Mouse (Mus musculus) neural tube, embryonic 11.5 days (tissue): Measurements from ENCODE around the gene Patj. TPM values are rescaled to one million over a fixed set of nuclear protein-coding genes. Genes with fewer than 3 reads are reported as not detected.

Experiments
- ATAC-seq: fragments of 200-750 bp; cut with Nextera tagmentation; 2 replicates; pipeline ENCODE4 v1.8.0; 2017; ENCODE audit warnings: moderate number of reproducible peaks, mild to moderate bottlenecking, moderate TSS enrichment, moderate library complexity; ENCODE audit not compliant: insufficient read depth, low FRiP score, low TSS enrichment
- DNase-seq: peaks from one replicate; pipeline ENCODE4 v3.0.0-alpha.2; 2015; ENCODE audit warnings: low spot score
- H3K27ac ChIP-seq: fragments of 300-500 bp; sonication (generic); 2 replicates; pipeline ENCODE4 v1.5.1; 2014; ENCODE audit warnings: low read depth, mild to moderate bottlenecking, low read length
- H3K27me3 ChIP-seq: fragments of 300-500 bp; sonication (generic); 2 replicates; pipeline ENCODE4 v1.6.1; 2014; ENCODE audit warnings: mild to moderate bottlenecking, low read length, mixed read lengths; ENCODE audit not compliant: control insufficient read depth, insufficient read depth
- H3K36me3 ChIP-seq: fragments of 300-500 bp; sonication (generic); 2 replicates; pipeline ENCODE4 v1.6.1; 2014; ENCODE audit warnings: mild to moderate bottlenecking, low read length, moderate library complexity, mixed read lengths; ENCODE audit not compliant: control insufficient read depth, insufficient read depth
- H3K4me1 ChIP-seq: fragments of 300-500 bp; sonication (generic); 2 replicates; pipeline ENCODE4 v1.6.1; 2014; ENCODE audit warnings: low read length, mixed read lengths; ENCODE audit not compliant: control insufficient read depth, insufficient read depth
- H3K4me2 ChIP-seq: fragments of 300-500 bp; sonication (generic); 2 replicates; pipeline ENCODE4 v1.6.1; 2014; ENCODE audit warnings: low read depth, mild to moderate bottlenecking, moderate library complexity
- H3K4me3 ChIP-seq: fragments of 300-500 bp; sonication (generic); 2 replicates; pipeline ENCODE4 v1.5.1; 2014; ENCODE audit warnings: low read depth, low read length
- H3K9ac ChIP-seq: fragments of 300-500 bp; sonication (generic); 2 replicates; pipeline ENCODE4 v1.6.1; 2014; ENCODE audit warnings: mild to moderate bottlenecking, low read length
- H3K9me3 ChIP-seq: fragments of 300-500 bp; sonication (generic); 2 replicates; pipeline ENCODE4 v1.6.1; 2016; ENCODE audit warnings: low read length; ENCODE audit not compliant: control insufficient read depth
- whole genome bisulfite sequencing: fragments of 180-500 bp; shearing (Covaris S2); extraction: QIAGEN DNeasy Blood & Tissue Kit; methylation state at CpG from one replicate; pipeline ENCODE4 v1.1.7; 2014; 5-methylcytosine and 5-hydroxymethylcytosine counted together
- polyA plus RNA-seq: library from polyadenylated mRNA; unstranded; fragments of >200 nt; fragmentation: Nextera tagmentation; extraction: Ambion mirVana; gene quantifications from 2 replicates; pipeline ENCODE4 v1.2.1, GENCODE M21; 2014

The Patj gene
- 7.2 and 11.6 TPM in 2 replicates for polyA plus RNA-seq

DNA sequence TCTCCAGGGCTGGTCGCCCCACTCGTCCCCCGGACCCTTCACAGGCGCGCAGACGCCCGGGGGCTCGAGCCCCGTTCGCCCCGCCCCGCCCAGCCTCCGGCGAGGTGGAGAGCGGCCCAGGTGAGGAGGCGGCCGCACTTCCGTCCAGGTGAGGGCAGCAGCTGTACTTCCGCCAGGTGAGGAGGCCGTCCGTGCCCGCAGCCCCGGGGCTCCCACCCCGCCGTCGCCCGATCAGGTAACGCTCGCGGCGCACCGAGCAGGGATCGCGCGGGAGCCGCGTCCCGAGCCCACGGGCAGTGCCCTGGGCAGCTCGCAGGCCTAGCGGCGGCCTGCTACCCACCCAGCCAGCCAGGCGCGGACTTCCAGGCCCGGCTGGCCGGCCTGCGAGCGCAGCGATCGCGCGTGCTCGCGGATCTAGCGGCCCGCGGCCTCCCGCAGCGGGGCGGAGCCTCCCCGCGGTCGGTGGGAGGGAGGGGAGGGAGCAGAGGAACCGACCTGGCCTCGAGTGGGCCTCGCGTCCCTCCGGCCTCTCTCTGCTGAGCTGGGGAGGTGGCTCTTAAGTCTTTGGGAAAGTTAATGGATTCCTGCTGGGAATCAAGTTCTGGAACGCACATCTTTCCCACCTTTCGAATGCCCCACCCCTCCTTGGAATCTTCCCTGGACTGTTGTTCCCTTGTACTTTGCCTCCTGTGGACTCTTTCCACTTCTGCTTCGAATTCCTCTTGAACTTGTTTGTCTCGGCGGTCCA, at the start of gene Patj:
Patj (plus strand) TSS at position 96 of the 748 bp plus-strand sequence.
- under 1% methylated on average over 62 of the region's 73 CpGs for WGBS
- no peaks in the 10 kb centered on the region for H3K27me3 ChIP-seq
- ATAC-seq: peak; percentile 79

DNA sequence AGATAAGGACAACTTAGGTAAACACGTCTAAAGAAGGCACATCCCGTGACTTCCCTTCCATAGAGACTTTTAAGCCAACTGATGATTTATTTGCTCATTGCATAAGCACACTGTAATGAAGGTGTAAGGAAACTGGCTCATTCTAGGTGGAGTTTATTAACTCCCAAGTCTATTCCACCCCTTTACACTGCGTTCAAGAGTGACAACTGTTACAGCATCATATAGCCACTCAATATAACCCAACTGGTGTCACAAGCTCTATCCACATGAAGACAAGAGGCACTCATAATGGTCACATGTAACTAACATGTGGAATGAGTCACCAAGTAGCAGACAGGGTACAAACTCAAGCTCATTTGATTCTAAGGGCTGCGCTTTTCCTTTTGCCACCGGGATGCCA, 47.0 kb upstream of the Patj start:
- Histone ChIP-seq H3K4me3 (no peak overlapping the region), H3K27me3 (no peaks in the 10 kb centered on the region), H3K4me1 (no peaks in the 10 kb centered on the region), H3K36me3 (no peaks in the 10 kb centered on the region), H3K9ac (no peak overlapping the region), H3K4me2 (no peak overlapping the region), H3K9me3 (no peaks in the 10 kb centered on the region), H3K27ac (no peak overlapping the region)
- ATAC-seq (no peak), DNase-seq (no peak)
- 92% methylated on average over 5 of the region's 5 CpGs for WGBS

More for the DNA sequence above, at the start of gene Patj:
- H3K4me3 ChIP-seq: peak within 1 kb of the TSS; percentile 76
- peak; percentile 73 for DNase-seq
- H3K4me2 ChIP-seq: peak within 1 kb of the TSS; percentile 98
- no peaks in the 10 kb centered on the region for H3K9me3 ChIP-seq
- H3K27ac ChIP-seq: 0 out of 2 replicates have a peak within 1 kb of the TSS, but pooled peaks have one; percentile 34
- 0 out of 2 replicates have a peak, but pooled peaks cover 2% of the 10 kb centered on the region for H3K4me1 ChIP-seq
- H3K9ac ChIP-seq: peak within 1 kb of the TSS; percentile 97
- H3K36me3 ChIP-seq: no peaks in the 10 kb centered on the region

- Histone ChIP-seq H3K27me3 (no peaks in the 10 kb centered on the region), H3K4me2 (no peak overlapping the region), H3K9ac (no peak overlapping the region), H3K9me3 (no peaks in the 10 kb centered on the region), H3K36me3 (peaks cover 2% of the 10 kb centered on the region; the same call in 1 of the 2 replicates), H3K4me3 (no peak overlapping the region), H3K4me1 (no peaks in the 10 kb centered on the region), H3K27ac (no peak overlapping the region)
- 87% methylated on average over 9 of the region's 9 CpGs for WGBS
- no peak for ATAC-seq
- DNase-seq: no peak
These were observed 37.4 kb upstream of the Patj start for GRCm38 (mm10) chr4:98358034-98358809.

DNA sequence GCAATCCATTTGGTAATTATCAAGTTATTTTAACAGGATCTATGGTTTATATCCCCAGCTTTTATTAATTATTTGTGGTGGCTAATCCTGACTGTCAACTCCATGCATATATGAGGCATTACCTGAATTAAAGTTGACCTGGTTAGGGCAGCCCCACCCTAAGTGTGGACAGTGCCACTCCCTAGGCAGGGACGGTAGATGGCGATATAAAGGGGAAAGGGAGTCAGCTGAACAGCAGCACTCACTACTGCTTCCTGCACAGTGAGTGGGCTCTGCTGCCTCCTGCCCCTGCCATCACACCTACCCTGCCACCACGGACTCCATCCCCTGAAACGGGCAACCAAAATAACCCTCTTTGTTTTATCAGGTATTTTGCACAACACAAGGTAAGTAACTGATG, 20.2 kb upstream of the Patj start:
- H3K4me2 ChIP-seq: no peak overlapping the region
- H3K9ac ChIP-seq: no peak overlapping the region
- no peaks in the 10 kb centered on the region; the same call in 1 of the 2 replicates for H3K36me3 ChIP-seq
- H3K4me1 ChIP-seq: no peaks in the 10 kb centered on the region
- no peaks in the 10 kb centered on the region for H3K9me3 ChIP-seq
- H3K4me3 ChIP-seq: no peak overlapping the region
- DNase-seq (no peak), ATAC-seq (peak; percentile 61; the same call in 1 of the 2 replicates)
- no peak overlapping the region for H3K27ac ChIP-seq
- no peaks in the 10 kb centered on the region for H3K27me3 ChIP-seq
- WGBS: 59% methylated on average over 4 of the region's 4 CpGs

- Histone ChIP-seq H3K9ac (no peak overlapping the region), H3K27ac (no peak overlapping the region), H3K9me3 (no peaks in the 10 kb centered on the region)
These were observed 18.6 kb upstream of the Patj start for GRCm38 (mm10) chr4:98376943-98377342.

DNA sequence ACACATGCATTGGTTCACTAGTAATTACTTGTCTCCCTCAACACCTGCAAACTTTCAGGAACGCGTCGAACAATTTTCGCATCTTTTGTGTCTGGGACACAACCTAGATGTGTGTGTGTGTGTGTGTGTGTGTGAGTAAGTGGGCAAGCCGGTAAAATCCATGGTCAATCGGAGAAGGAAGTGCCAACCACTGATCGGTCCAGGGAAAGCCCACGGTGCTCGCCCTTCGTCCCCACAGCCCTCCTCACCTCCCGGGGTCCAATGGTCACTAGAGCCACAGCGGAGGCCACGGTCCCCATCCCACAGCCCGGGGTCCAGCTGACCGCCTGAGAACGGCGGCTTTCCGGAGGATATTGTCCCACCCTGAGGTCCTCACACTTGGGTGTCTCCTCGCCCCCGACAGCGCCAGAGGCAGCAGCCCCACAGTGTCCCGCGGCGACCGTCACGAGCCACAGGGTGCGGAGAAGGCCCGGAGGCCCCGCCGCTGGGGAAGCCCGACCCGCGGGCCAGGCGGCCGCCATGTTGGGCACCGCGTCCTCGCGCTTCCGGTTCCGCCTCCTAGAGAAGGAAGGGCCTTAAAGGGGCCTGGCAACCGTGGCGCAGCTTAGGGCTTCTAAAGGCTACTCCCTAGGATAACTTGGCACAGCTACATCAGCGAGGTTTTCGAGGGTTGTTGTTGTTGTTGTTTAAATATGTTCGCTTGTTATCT, 12.7 kb upstream of the Patj start, which contains the start of gene Tm2d1:
Tm2d1 (minus strand) TSS at position 591 of the 709 bp plus-strand sequence.
- Histone ChIP-seq H3K27me3 (no peaks in the 10 kb centered on the region), H3K4me2 (peak within 1 kb of the TSS; percentile 53), H3K4me1 (peaks cover 3% of the 10 kb centered on the region; the same call in 1 of the 2 replicates), H3K9ac (peak within 1 kb of the TSS; percentile 94), H3K9me3 (no peaks in the 10 kb centered on the region), H3K36me3 (no peaks in the 10 kb centered on the region), H3K4me3 (peak within 1 kb of the TSS; percentile 87), H3K27ac (no peak within 1 kb of the TSS)
- ATAC-seq (peak; percentile 98), DNase-seq (peak; percentile 84)
- WGBS: under 1% methylated on average over 46 of the region's 46 CpGs

More at GRCm38 (mm10) chr4:98376943-98377342, 18.6 kb upstream of the Patj start:
- no peak for DNase-seq
- Histone ChIP-seq H3K4me1 (no peaks in the 10 kb centered on the region), H3K27me3 (no peaks in the 10 kb centered on the region), H3K36me3 (no peaks in the 10 kb centered on the region; the same call in 1 of the 2 replicates), H3K4me2 (no peak overlapping the region), H3K4me3 (no peak overlapping the region)
- 94% methylated on average over 2 of the region's 2 CpGs for WGBS
- ATAC-seq: no peak

DNA sequence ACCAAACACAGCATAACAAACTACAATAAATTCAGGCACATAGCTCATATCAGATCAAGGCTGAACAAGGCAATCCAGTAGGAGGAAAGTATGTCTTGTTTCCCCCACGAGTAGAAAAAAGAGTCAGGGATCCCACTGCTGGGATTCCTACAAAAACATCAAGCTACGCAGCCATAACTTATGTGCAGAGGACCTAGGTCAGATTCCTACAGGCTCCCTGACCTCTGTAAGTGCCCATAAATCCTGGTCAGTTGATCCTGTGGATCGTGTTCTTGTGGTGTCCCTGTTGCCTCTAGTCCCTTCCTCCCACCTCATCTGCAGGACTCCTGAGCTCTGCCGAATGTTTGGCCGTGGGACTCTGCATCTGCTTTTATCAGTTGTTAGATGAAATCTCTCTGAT, 10.5 kb upstream of the Patj start:
- ATAC-seq (no peak), DNase-seq (no peak)
- no peaks in the 10 kb centered on the region for H3K9me3 ChIP-seq
- peaks cover 3% of the 10 kb centered on the region; the same call in 1 of the 2 replicates for H3K4me1 ChIP-seq
- H3K9ac ChIP-seq: no peak overlapping the region
- H3K27ac ChIP-seq: no peak overlapping the region
- H3K4me2 ChIP-seq: no peak overlapping the region
- H3K27me3 ChIP-seq: no peaks in the 10 kb centered on the region
- WGBS: 36% methylated on average over 5 of the region's 5 CpGs
- H3K4me3 ChIP-seq: no peak overlapping the region
- no peaks in the 10 kb centered on the region for H3K36me3 ChIP-seq

- H3K36me3 ChIP-seq: no peaks in the 10 kb centered on the region
- H3K9me3 ChIP-seq: no peaks in the 10 kb centered on the region
- peak overlapping the region; percentile 98 for H3K4me2 ChIP-seq
- 7% methylated on average over 7 of the region's 7 CpGs for WGBS
- H3K27ac ChIP-seq: 0 out of 2 replicates have a peak overlapping the region, but pooled peaks have one; percentile 34
- DNase-seq: no peak
- H3K4me1 ChIP-seq: 0 out of 2 replicates have a peak, but pooled peaks cover 2% of the 10 kb centered on the region
- H3K27me3 ChIP-seq: no peaks in the 10 kb centered on the region
- H3K4me3 ChIP-seq: peak overlapping the region; percentile 76
- ATAC-seq: peak; percentile 77; the same call in 1 of the 2 replicates
- peak overlapping the region; percentile 97 for H3K9ac ChIP-seq
These were observed 267 bp upstream of the Patj start for GRCm38 (mm10) chr4:98395346-98395689.
